Mouse (Mus musculus) cerebellum, adult 2 months (tissue): ENCODE results near the gene Snx13.

ENCODE experiments used
- CTCF ChIP-seq: fragments of 200-500 bp; IDR thresholded peaks from 2 replicates; pipeline ENCODE4 v1.5.1; 2011; ENCODE audit warnings: low read depth, mild to moderate bottlenecking, control low read depth, low read length, moderate library complexity, borderline replicate concordance; ENCODE audit not compliant: insufficient read depth
- POLR2A ChIP-seq: fragments of 200-500 bp; IDR thresholded peaks from 2 replicates; pipeline ENCODE4 v1.6.1; 2011; ENCODE audit warnings: low read length, control low read depth, borderline replicate concordance; ENCODE audit not compliant: insufficient read depth

- TF ChIP-seq CTCF: peak; percentile 91
- TF ChIP-seq POLR2A: no peak
Measured at GRCm38 (mm10) chr12:35182675-35183074, 135.7 kb downstream of the Snx13 start.
